Mouse (Mus musculus): Measurements from ENCODE around the gene Golim4.

DNA sequence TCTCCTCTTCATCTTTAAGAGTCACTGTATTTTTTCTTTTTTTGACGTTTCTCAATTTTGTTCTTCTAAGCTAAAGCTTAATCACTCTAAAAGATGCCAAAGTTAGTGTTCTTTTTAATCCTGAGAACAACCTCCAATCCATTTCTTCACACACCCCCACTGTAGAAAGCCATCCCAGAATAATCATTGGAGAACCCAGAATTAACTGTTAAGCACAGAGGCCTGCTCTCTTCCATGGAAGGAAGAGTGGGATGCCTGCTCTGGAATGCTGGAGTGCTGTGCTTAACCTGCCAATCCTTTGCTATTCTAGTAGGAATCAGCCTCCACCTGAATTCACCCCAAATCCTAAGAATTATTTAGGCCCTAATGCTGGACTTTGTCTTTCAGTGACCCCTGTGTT, 67.4 kb downstream of the Golim4 start:
- TF ChIP-seq CTCF (IDR thresholded peaks at IDR 0.05; ENCODE audit: borderline replicate concordance, insufficient read depth, low read depth, low read length) (no peak), POLR2A (IDR thresholded peaks at IDR 0.05; ENCODE audit: borderline replicate concordance, insufficient read depth, low read length) (no peak)
